Mouse (Mus musculus) ES-E14 (cell line): ENCODE measurements around the gene Eif1ad. TPM values are rescaled to one million over a fixed set of nuclear protein-coding genes. Genes with fewer than 3 reads are reported as not detected.

Experiments used
- DNase-seq: peaks from one replicate; pipeline ENCODE4 v3.0.0-alpha.2; 2013; ENCODE audit warnings: low read depth, low spot score
- H3K27ac ChIP-seq: 2 replicates; pipeline ENCODE4 v1.5.1; 2012; ENCODE audit warnings: low read depth, mild to moderate bottlenecking, low read length, moderate library complexity, mixed read lengths; ENCODE audit not compliant: poor library complexity, insufficient read depth, severe bottlenecking
- H3K36me3 ChIP-seq: 2 replicates; pipeline ENCODE4 v1.6.1; 2012; ENCODE audit warnings: mild to moderate bottlenecking, low read length, moderate library complexity, mixed read lengths; ENCODE audit not compliant: control insufficient read depth, poor library complexity, insufficient read depth, severe bottlenecking
- H3K4me1 ChIP-seq, 2 experiments: fragments of 150-350 bp in 1 of 2; sonication (generic) in 1 of 2; 2 replicates each; pipeline ENCODE4 v1.6.1; 2012; ENCODE audit warnings: low read length in 2 of 2, mild to moderate bottlenecking in 1 of 2, mixed read lengths in 1 of 2; ENCODE audit not compliant: control insufficient read depth in 2 of 2, insufficient read depth in 2 of 2, poor library complexity in 1 of 2
- H3K4me3 ChIP-seq, 2 experiments: fragments of 150-350 bp in 1 of 2; sonication (generic) in 1 of 2; 2 replicates each; pipeline ENCODE4 v1.5.1; 2012; ENCODE audit warnings: low read length in 2 of 2, low read depth in 1 of 2, mild to moderate bottlenecking in 1 of 2, mixed read lengths in 1 of 2; ENCODE audit not compliant: insufficient read depth in 1 of 2, poor library complexity in 1 of 2, severe bottlenecking in 1 of 2
- H3K9ac ChIP-seq: 2 replicates; pipeline ENCODE4 v1.6.1; 2012; ENCODE audit warnings: low read depth, mild to moderate bottlenecking, low read length, mixed read lengths; ENCODE audit not compliant: poor library complexity, insufficient read depth, severe bottlenecking
- H3K9me3 ChIP-seq: fragments of 150-350 bp; sonication (generic); 2 replicates; pipeline ENCODE4 v1.6.1; 2012; ENCODE audit warnings: low read depth, mild to moderate bottlenecking, low read length; ENCODE audit not compliant: control insufficient read depth, insufficient read depth
- CHD2 ChIP-seq: IDR thresholded peaks from 2 replicates; pipeline ENCODE4 v1.6.1; 2014; ENCODE audit warnings: mild to moderate bottlenecking, low read depth, low read length, inconsistent platforms
- HCFC1 ChIP-seq: IDR thresholded peaks from 2 replicates; pipeline ENCODE4 v1.6.1; 2012; ENCODE audit warnings: low read length, inconsistent platforms, borderline replicate concordance; ENCODE audit not compliant: insufficient read depth
- MAFK ChIP-seq: IDR thresholded peaks from 2 replicates; pipeline ENCODE4 v1.6.1; 2014; ENCODE audit warnings: mild to moderate bottlenecking, low read depth, low read length, inconsistent platforms; ENCODE audit not compliant: insufficient read depth
- ZC3H11A ChIP-seq: IDR thresholded peaks from 2 replicates; pipeline ENCODE4 v1.6.1; 2012; ENCODE audit warnings: low read depth, mild to moderate bottlenecking, inconsistent platforms, low read length, borderline replicate concordance
- ZNF384 ChIP-seq: IDR thresholded peaks from 2 replicates; pipeline ENCODE4 v1.6.1; 2012; ENCODE audit warnings: low read depth, low read length, inconsistent platforms
- in situ Hi-C, 2 experiments: fragments of 600-800 bp; cut with MboI; formaldehyde crosslinking; loops; one replicate each; pipeline ENCODE4 v1.15.1; 2025; ENCODE audit warnings: low sequenced_read_pairs in 2 of 2, inconsistent platforms in 1 of 2; ENCODE audit not compliant: unreplicated experiment in 2 of 2
- total RNA-seq: library from RNA; depleted of rRNA; stranded (reverse); fragments of 300-350 nt; gene quantifications from 2 replicates; pipeline ENCODE4 v1.2.3, GENCODE M21; 2012

Eif1ad gene
- total RNA-seq, 1 experiment, result 101 TPM

DNA sequence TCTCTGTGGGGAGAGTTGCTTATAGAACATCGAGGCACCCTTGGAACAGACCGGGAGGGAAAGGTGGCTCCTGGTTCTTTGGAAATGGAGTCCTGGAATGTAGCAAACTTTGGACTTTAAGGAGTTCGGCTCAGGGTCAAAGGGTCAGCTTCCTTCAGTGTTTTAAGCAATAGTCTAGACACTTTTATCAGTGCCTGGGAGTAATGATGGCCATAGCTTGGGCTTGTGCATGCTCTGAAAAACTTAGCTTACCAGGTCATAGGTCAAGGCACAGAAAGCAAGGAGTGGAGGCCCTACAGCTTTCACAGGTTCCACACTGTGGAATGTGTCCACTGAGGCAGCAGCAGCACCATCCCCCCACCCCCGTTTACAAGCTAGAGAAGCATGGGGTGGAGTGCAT lies 8.2 kb downstream of the Eif1ad start:
- H3K36me3 ChIP-seq, result peaks cover 35% of the 10 kb centered on the region
- no peak overlapping the region for H3K9ac ChIP-seq
- H3K27ac ChIP-seq, result no peak overlapping the region
- in situ Hi-C loops, result no loop called here
- no peak for TF ChIP-seq ZC3H11A
- no peak for DNase-seq
- no peak overlapping the region for H3K4me3 ChIP-seq
- H3K4me1 ChIP-seq, result peaks cover 0 to 4% of the 10 kb centered on the region in 2 experiments; a peak in 2 of 4 replicates
- no peaks in the 10 kb centered on the region for H3K9me3 ChIP-seq

GRCm38 (mm10) chr19:5377446-5377845 lies 10.9 kb downstream of the Eif1ad start:
- Histone ChIP-seq H3K4me3 (no peak overlapping the region), H3K4me1 (peaks cover 0 to 4% of the 10 kb centered on the region in 2 experiments; a peak in 2 of 4 replicates), H3K9ac (no peak overlapping the region), H3K9me3 (no peaks in the 10 kb centered on the region), H3K27ac (no peak overlapping the region), H3K36me3 (peaks cover 46% of the 10 kb centered on the region)
- no peak for TF ChIP-seq ZNF384
- TF ChIP-seq CHD2, result no peak
- TF ChIP-seq HCFC1, result no peak
- TF ChIP-seq MAFK, result no peak
- no peak for TF ChIP-seq ZC3H11A
- in situ Hi-C loops, result no loop called here
- DNase-seq, result no peak

GRCm38 (mm10) chr19:5383326-5383725 lies 16.8 kb downstream of the Eif1ad start:
- no peak for DNase-seq
- Histone ChIP-seq H3K9me3 (no peaks in the 10 kb centered on the region), H3K27ac (no peak overlapping the region), H3K36me3 (peaks cover 70% of the 10 kb centered on the region), H3K4me3 (no peak overlapping the region), H3K4me1 (peaks cover 2 to 4% of the 10 kb centered on the region in 2 experiments; a peak in 1 of 4 replicates), H3K9ac (no peak overlapping the region)
- TF ChIP-seq ZC3H11A (no peak), CHD2 (no peak), HCFC1 (no peak), ZNF384 (no peak)
- in situ Hi-C loops, result no loop called here

- Histone ChIP-seq H3K4me1 (peaks cover 2 to 4% of the 10 kb centered on the region in 2 experiments; a peak in 1 of 4 replicates), H3K36me3 (peaks cover 58% of the 10 kb centered on the region), H3K4me3 (no peak overlapping the region), H3K27ac (no peak overlapping the region), H3K9ac (no peak overlapping the region), H3K9me3 (no peaks in the 10 kb centered on the region)
- TF ChIP-seq ZNF384 (no peak), ZC3H11A (no peak), HCFC1 (no peak), CHD2 (no peak), MAFK (no peak)
- in situ Hi-C loops, result no loop called here
- DNase-seq, result no peak
These were observed 18.2 kb downstream of the Eif1ad start for GRCm38 (mm10) chr19:5384715-5385114.

DNA sequence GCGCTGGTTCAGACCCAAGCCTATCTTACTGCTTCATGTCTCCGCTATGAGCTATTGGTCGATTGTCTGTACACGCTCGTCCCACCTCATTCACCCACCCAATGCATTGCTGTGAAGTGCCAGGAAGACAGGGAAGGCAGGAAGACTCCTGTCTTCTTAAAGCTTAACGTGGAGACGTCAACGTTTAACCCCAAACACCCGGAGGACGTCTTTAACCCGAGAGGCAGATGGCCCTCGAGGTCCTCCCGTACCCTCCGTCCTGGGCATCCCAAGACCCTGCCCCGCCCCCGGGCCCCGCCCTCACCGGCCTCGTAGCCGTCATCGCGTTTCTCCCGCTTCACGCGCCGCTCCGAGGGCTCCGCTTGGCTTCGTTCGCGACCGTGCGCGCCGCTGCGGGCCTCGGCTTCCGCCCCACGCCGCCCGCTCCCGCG lies 21.5 kb downstream of the Eif1ad start:
- Histone ChIP-seq H3K9ac (peak overlapping the region; percentile 94), H3K4me3 (peak overlapping the region; percentile 94 to 96), H3K4me1 (peaks cover 2 to 15% of the 10 kb centered on the region in 2 experiments; a peak in 1 of 4 replicates), H3K27ac (peak overlapping the region; percentile 70), H3K36me3 (peaks cover 26% of the 10 kb centered on the region), H3K9me3 (no peaks in the 10 kb centered on the region)
- DNase-seq, result no peak
- in situ Hi-C loops, result no loop called here
- no peak for TF ChIP-seq ZNF384
- TF ChIP-seq HCFC1, result no peak
